Mouse (Mus musculus) limb, embryonic 10.5 days (tissue): Measurements from ENCODE around the gene Tle6. TPM values are rescaled to one million over a fixed set of nuclear protein-coding genes. Genes with fewer than 3 reads are reported as not detected.
"Not testable (repeated sequence)": the region's sequence is repeated elsewhere in the genome, so short reads cannot be mapped to it uniquely, and the experiment has no call there.

ENCODE experiments used
- DNase-seq: peaks from one replicate; pipeline ENCODE4 v3.0.0-alpha.2; 2017; ENCODE audit warnings: low spot score
- H3K27ac ChIP-seq: fragments of 300-500 bp; sonication (generic); 2 replicates; pipeline ENCODE4 v1.5.1; 2016; ENCODE audit warnings: mild to moderate bottlenecking
- H3K27me3 ChIP-seq: fragments of 300-500 bp; sonication (generic); 2 replicates; pipeline ENCODE4 v1.6.1; 2016; ENCODE audit warnings: low read depth, mild to moderate bottlenecking; ENCODE audit not compliant: poor library complexity, severe bottlenecking
- H3K36me3 ChIP-seq: fragments of 300-500 bp; sonication (generic); 2 replicates; pipeline ENCODE4 v1.6.1; 2016; ENCODE audit warnings: mild to moderate bottlenecking, moderate library complexity
- H3K4me1 ChIP-seq: fragments of 300-500 bp; sonication (generic); 2 replicates; pipeline ENCODE4 v1.6.1; 2016
- H3K4me3 ChIP-seq: fragments of 300-500 bp; sonication (generic); 2 replicates; pipeline ENCODE4 v1.5.1; 2016; ENCODE audit warnings: mild to moderate bottlenecking, moderate library complexity
- H3K9me3 ChIP-seq: fragments of 300-500 bp; sonication (generic); replicated peaks from 2 replicates; pipeline ENCODE4 v1.6.1; 2016; ENCODE audit warnings: mild to moderate bottlenecking
- WGBS: fragments of 180-500 bp; shearing (Covaris S2); methylation state at CpG from one replicate; pipeline ENCODE4 v1.1.7; 2016; 5-methylcytosine and 5-hydroxymethylcytosine counted together
- polyA plus RNA-seq: library from polyadenylated mRNA; unstranded; fragments of >200 nt; fragmentation: Nextera tagmentation; extraction: Ambion mirVana; gene quantifications from 2 replicates; pipeline ENCODE4 v1.2.1, GENCODE M21; 2016

Tle6 gene
- 12.6 and 15.5 TPM in 2 replicates for polyA plus RNA-seq

DNA sequence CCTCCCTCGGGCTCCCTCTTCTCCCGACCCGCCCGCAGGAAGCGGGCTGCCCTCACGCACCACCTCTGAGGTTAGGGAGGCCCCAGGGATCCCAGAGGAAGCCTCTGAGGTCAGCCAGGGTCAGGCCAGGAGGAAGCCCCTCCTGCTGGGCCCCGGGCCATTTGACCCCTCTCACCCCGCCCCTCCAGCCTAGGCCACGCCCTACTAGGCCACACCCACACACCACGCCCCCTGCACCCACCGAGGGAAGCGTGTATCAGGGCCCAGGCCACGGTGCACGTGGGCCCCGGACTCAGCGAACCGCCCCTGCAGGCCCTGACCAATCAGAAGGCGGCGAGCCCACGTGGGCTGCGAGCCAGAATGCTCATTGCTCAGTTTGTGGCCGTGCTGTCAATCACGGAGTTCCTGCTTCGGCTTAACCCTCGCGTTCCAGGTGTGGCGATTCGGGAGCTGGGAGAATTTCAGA lies at the start of gene Tle6:
Gene Tle6 (minus strand): TSS at position 336 of the 466 bp plus-strand sequence.
- H3K27me3 ChIP-seq, result peaks cover 4% of the 10 kb centered on the region
- H3K9me3 ChIP-seq, result no peaks in the 10 kb centered on the region
- peak within 1 kb of the TSS; percentile 74 for H3K27ac ChIP-seq
- WGBS, result 0% methylated on average over 28 of the region's 28 CpGs
- DNase-seq, result peak; percentile 100
- H3K4me3 ChIP-seq, result peak within 1 kb of the TSS; percentile 32
- peaks cover 87% of the 10 kb centered on the region for H3K4me1 ChIP-seq
- no peaks in the 10 kb centered on the region for H3K36me3 ChIP-seq

- 5% methylated on average over 30 of the region's 52 CpGs for WGBS
- peaks cover 32% of the 10 kb centered on the region for H3K36me3 ChIP-seq
- peak; percentile 92 for DNase-seq
- peak within 1 kb of the TSS; percentile 86 for H3K27ac ChIP-seq
- H3K4me1 ChIP-seq, result peaks cover 11% of the 10 kb centered on the region
- H3K9me3 ChIP-seq, H3K27me3 ChIP-seq: not testable (repeated sequence)
- H3K4me3 ChIP-seq, result peak within 1 kb of the TSS; percentile 62
Observed at GRCm38 (mm10) chr10:81648803-81649775, 48.2 kb upstream of the Tle6 start, which contains the start of gene Gm10778. Gene Gm10778 (plus strand): TSS chr10:81649059.

- no peaks in the 10 kb centered on the region for H3K9me3 ChIP-seq
- DNase-seq, result no peak
- H3K4me3 ChIP-seq, result no peak overlapping the region
- H3K4me1 ChIP-seq, result peaks cover 32% of the 10 kb centered on the region
- H3K27me3 ChIP-seq, result no peaks in the 10 kb centered on the region
- H3K36me3 ChIP-seq, result peaks cover 10% of the 10 kb centered on the region
- 77% methylated on average over 7 of the region's 7 CpGs for WGBS
- no peak overlapping the region for H3K27ac ChIP-seq
Observed at GRCm38 (mm10) chr10:81646015-81646555, 45.2 kb upstream of the Tle6 start.

DNA sequence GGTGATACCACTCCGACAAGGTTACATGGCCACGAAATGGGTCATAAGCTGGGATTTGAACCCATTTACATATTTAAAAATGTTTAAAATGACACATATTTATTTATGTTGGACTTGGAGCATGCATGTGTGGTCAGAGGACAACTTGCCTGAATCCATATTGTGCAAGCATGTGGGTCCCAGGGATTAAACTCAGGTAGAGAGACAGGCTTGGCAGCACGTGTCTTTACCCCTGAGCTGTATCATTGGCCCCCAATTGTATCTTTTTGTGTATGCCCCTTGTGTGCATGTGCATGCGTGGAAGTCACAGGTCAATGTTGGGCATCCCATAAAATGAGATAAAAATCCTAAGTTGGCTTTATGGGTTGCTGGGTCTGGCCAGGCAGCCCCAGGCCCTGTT lies 44.5 kb upstream of the Tle6 start:
- no peak for DNase-seq
- 91% methylated on average over 4 of the region's 4 CpGs for WGBS
- H3K9me3 ChIP-seq, result no peaks in the 10 kb centered on the region
- peaks cover 35% of the 10 kb centered on the region for H3K4me1 ChIP-seq
- H3K4me3 ChIP-seq, result no peak overlapping the region
- no peaks in the 10 kb centered on the region for H3K27me3 ChIP-seq
- H3K36me3 ChIP-seq, result peaks cover 3% of the 10 kb centered on the region; the same call in 1 of the 2 replicates
- no peak overlapping the region for H3K27ac ChIP-seq

DNA sequence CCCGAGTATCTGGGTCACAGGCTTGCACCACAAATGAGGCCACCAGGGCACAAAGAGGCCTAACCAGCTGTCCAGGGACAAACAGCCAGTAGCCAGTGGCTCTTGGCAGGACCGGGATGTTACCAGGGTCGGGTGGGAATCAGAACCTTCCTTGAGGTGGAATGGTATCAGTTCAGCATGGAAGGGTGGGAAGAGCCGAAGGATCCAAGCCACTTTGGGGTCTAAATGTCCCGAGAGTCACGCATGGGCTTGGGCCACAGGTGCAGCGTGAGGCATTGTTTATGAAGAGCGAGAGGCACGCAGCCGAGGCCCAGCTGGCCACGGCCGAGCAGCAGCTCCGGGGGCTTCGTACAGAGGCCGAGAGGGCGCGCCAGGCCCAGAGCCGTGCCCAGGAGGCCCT lies 43.8 kb upstream of the Tle6 start:
- Histone ChIP-seq H3K4me3 (peak overlapping the region; percentile 66; the same call in 1 of the 2 replicates), H3K4me1 (peaks cover 35% of the 10 kb centered on the region), H3K36me3 (no peaks in the 10 kb centered on the region), H3K27me3 (no peaks in the 10 kb centered on the region), H3K27ac (no peak overlapping the region), H3K9me3 (no peaks in the 10 kb centered on the region)
- no peak for DNase-seq
- 91% methylated on average over 18 of the region's 18 CpGs for WGBS

GRCm38 (mm10) chr10:81644162-81644561 lies 43.3 kb upstream of the Tle6 start:
- Histone ChIP-seq H3K36me3 (no peaks in the 10 kb centered on the region), H3K27me3 (no peaks in the 10 kb centered on the region), H3K9me3 (no peaks in the 10 kb centered on the region), H3K27ac (peak overlapping the region; percentile 94), H3K4me3 (peak overlapping the region; percentile 66), H3K4me1 (peaks cover 33% of the 10 kb centered on the region)
- DNase-seq, result no peak
- 72% methylated on average over 2 of the region's 2 CpGs for WGBS

DNA sequence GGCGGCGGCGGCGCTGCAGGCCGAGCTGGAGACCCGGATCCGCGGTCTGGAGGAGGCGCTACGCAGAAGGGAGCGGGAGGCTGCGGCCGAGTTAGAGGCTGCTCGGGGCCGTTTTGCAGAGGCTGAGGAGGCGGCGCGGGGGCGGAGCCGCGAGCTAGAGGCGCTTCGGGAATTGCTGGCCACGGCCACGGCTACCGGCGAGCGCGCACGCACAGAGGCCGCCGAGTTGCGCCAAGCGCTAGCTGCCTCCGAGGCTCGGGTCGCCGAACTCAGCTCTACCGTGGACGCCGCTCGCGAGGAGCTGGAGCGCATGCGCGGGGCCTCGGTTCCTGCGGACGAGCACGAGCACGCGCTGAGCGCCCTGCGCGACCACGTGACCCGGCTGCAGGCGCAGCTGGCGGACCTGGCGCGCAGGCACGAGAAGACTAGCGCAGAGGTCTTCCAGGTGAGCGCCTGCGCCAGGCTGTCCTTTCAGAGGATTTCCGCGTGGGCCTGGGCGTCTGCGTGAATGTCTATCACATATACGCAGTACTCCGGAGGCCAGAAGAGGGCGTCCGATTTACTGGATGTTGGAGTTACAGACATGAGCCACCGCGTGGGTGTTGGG lies 42.7 kb upstream of the Tle6 start:
- H3K9me3 ChIP-seq, result no peaks in the 10 kb centered on the region
- peaks cover 33% of the 10 kb centered on the region for H3K4me1 ChIP-seq
- H3K4me3 ChIP-seq, result peak overlapping the region; percentile 66
- H3K36me3 ChIP-seq, result no peaks in the 10 kb centered on the region
- DNase-seq, result peak; percentile 97
- H3K27me3 ChIP-seq, result no peaks in the 10 kb centered on the region
- H3K27ac ChIP-seq, result peak overlapping the region; percentile 94
- under 1% methylated on average over 75 of the region's 75 CpGs for WGBS

- no peak for DNase-seq
Observed at GRCm38 (mm10) chr10:81642648-81643448, 42.0 kb upstream of the Tle6 start.

GRCm38 (mm10) chr10:81641978-81642647 lies 41.2 kb upstream of the Tle6 start:
- Histone ChIP-seq H3K27ac (peak overlapping the region; percentile 3; the same call in 1 of the 2 replicates), H3K4me3 (peak overlapping the region; percentile 66), H3K36me3 (no peaks in the 10 kb centered on the region), H3K9me3 (no peaks in the 10 kb centered on the region), H3K27me3 (no peaks in the 10 kb centered on the region), H3K4me1 (peaks cover 33% of the 10 kb centered on the region)
- 80% methylated on average over 8 of the region's 8 CpGs for WGBS
- DNase-seq, result no peak

More at GRCm38 (mm10) chr10:81642648-81643448, 42.0 kb upstream of the Tle6 start:
- H3K4me3 ChIP-seq, result peak overlapping the region; percentile 66
- peaks cover 33% of the 10 kb centered on the region for H3K4me1 ChIP-seq
- WGBS, result 23% methylated on average over 24 of the region's 24 CpGs
- H3K27ac ChIP-seq, result peak overlapping the region; percentile 94
- no peaks in the 10 kb centered on the region for H3K36me3 ChIP-seq
- no peaks in the 10 kb centered on the region for H3K27me3 ChIP-seq
- H3K9me3 ChIP-seq, result no peaks in the 10 kb centered on the region

GRCm38 (mm10) chr10:81641566-81641965 lies 40.7 kb upstream of the Tle6 start:
- Histone ChIP-seq H3K27me3 (no peaks in the 10 kb centered on the region), H3K27ac (no peak overlapping the region), H3K4me1 (peaks cover 33% of the 10 kb centered on the region), H3K4me3 (no peak overlapping the region), H3K36me3 (no peaks in the 10 kb centered on the region), H3K9me3 (no peaks in the 10 kb centered on the region)
- WGBS, result 100% methylated on average over 2 of the region's 2 CpGs
- no peak for DNase-seq

- H3K4me3 ChIP-seq, H3K9me3 ChIP-seq, H3K36me3 ChIP-seq, H3K27ac ChIP-seq, DNase-seq, H3K27me3 ChIP-seq: not testable (repeated sequence)
- 53% methylated on average over 4 of the region's 4 CpGs for WGBS
- H3K4me1 ChIP-seq, result peaks cover 33% of the 10 kb centered on the region
Observed at GRCm38 (mm10) chr10:81640825-81641224, 40.0 kb upstream of the Tle6 start.

- no peak for DNase-seq
- WGBS, result 74% methylated on average over 6 of the region's 6 CpGs
- Histone ChIP-seq H3K27me3 (peaks cover 7% of the 10 kb centered on the region; the same call in 1 of the 2 replicates), H3K9me3 (no peaks in the 10 kb centered on the region), H3K4me1 (peaks cover 35% of the 10 kb centered on the region), H3K36me3 (no peaks in the 10 kb centered on the region), H3K27ac (no peak overlapping the region), H3K4me3 (no peak overlapping the region)
Observed at GRCm38 (mm10) chr10:81638101-81638500, 37.2 kb upstream of the Tle6 start.
